Mouse (Mus musculus): Measurements from ENCODE around the gene BC016579. TPM values are rescaled to one million over a fixed set of nuclear protein-coding genes. Genes with fewer than 3 reads are reported as not detected.

Gene BC016579
- total RNA-seq (2014; rRNA removed) (not detected in 2 replicates), polyA plus RNA-seq (2015; fragmentation: Nextera tagmentation; extraction: Ambion mirVana) (not detected in 2 replicates)

GRCm38 (mm10) chr16:45653934-45654332 lies at the start of gene BC016579:
Gene BC016579 (minus strand): TSS chr16:45654068.
- Histone ChIP-seq H3K36me3 (ENCODE audit: insufficient read depth, low read length) (no peaks in the 10 kb centered on the region), H3K9ac (replicated peaks; ENCODE audit: low read length, poor library complexity, severe bottlenecking) (0 out of 2 replicates have a peak within 1 kb of the TSS, but pooled peaks have one; percentile 9), H3K9me3 (ENCODE audit: low read length) (no peaks in the 10 kb centered on the region), H3K4me3 (ENCODE audit: low read depth, low read length) (peak within 1 kb of the TSS; percentile 33), H3K4me2 (ENCODE audit: low read depth, low read length, poor library complexity, severe bottlenecking) (peak within 1 kb of the TSS; percentile 53), H3K27me3 (ENCODE audit: insufficient read depth, low read length) (peaks cover 5% of the 10 kb centered on the region; the same call in 1 of the 2 replicates), H3K27ac (ENCODE audit: low read depth, low read length) (no peak within 1 kb of the TSS), H3K4me1 (ENCODE audit: insufficient read depth, low read length) (no peaks in the 10 kb centered on the region)
- TF ChIP-seq CTCF (IDR thresholded peaks at IDR 0.05) = no peak
- ATAC-seq (ENCODE audit: low FRiP score) = peak; percentile 41; the same call in 1 of the 2 replicates
- WGBS = 9% methylated on average over 20 of the region's 20 CpGs
- no peak for DNase-seq (ENCODE audit: low spot score)

GRCm38 (mm10) chr16:45699301-45699700 lies 45.4 kb upstream of the BC016579 start:
- DNase-seq (ENCODE audit: low spot score) (no peak), ATAC-seq (ENCODE audit: low FRiP score) (no peak)
- Histone ChIP-seq H3K27ac (ENCODE audit: low read depth, low read length) (no peak overlapping the region), H3K4me3 (ENCODE audit: low read depth, low read length) (no peak overlapping the region), H3K27me3 (ENCODE audit: insufficient read depth, low read length) (no peaks in the 10 kb centered on the region), H3K9ac (replicated peaks; ENCODE audit: low read length, poor library complexity, severe bottlenecking) (no peak overlapping the region), H3K4me2 (ENCODE audit: low read depth, low read length, poor library complexity, severe bottlenecking) (no peak overlapping the region), H3K9me3 (ENCODE audit: low read length) (no peaks in the 10 kb centered on the region), H3K36me3 (ENCODE audit: insufficient read depth, low read length) (no peaks in the 10 kb centered on the region), H3K4me1 (ENCODE audit: insufficient read depth, low read length) (no peaks in the 10 kb centered on the region)
- 77% methylated on average over 5 of the region's 5 CpGs for WGBS
- no peak for TF ChIP-seq CTCF (IDR thresholded peaks at IDR 0.05)

GRCm38 (mm10) chr16:45697996-45698395 lies 44.1 kb upstream of the BC016579 start:
- Histone ChIP-seq H3K36me3 (ENCODE audit: insufficient read depth, low read length) (no peaks in the 10 kb centered on the region), H3K4me2 (ENCODE audit: low read depth, low read length, poor library complexity, severe bottlenecking) (no peak overlapping the region), H3K27me3 (ENCODE audit: insufficient read depth, low read length) (no peaks in the 10 kb centered on the region), H3K9me3 (ENCODE audit: low read length) (no peaks in the 10 kb centered on the region), H3K9ac (replicated peaks; ENCODE audit: low read length, poor library complexity, severe bottlenecking) (no peak overlapping the region), H3K27ac (ENCODE audit: low read depth, low read length) (no peak overlapping the region), H3K4me1 (ENCODE audit: insufficient read depth, low read length) (no peaks in the 10 kb centered on the region), H3K4me3 (ENCODE audit: low read depth, low read length) (no peak overlapping the region)
- 55% methylated on average over 6 of the region's 6 CpGs for WGBS
- TF ChIP-seq CTCF (IDR thresholded peaks at IDR 0.05) = no peak
- DNase-seq (ENCODE audit: low spot score) (peak; percentile 70), ATAC-seq (ENCODE audit: low FRiP score) (peak; percentile 80)

- H3K4me1 ChIP-seq (ENCODE audit: insufficient read depth, low read length) = no peaks in the 10 kb centered on the region
- H3K27me3 ChIP-seq (ENCODE audit: insufficient read depth, low read length) = no peaks in the 10 kb centered on the region
- H3K4me2 ChIP-seq (ENCODE audit: low read depth, low read length, poor library complexity, severe bottlenecking) = no peak overlapping the region
- no peak overlapping the region for H3K4me3 ChIP-seq (ENCODE audit: low read depth, low read length)
- no peaks in the 10 kb centered on the region for H3K9me3 ChIP-seq (ENCODE audit: low read length)
- DNase-seq (ENCODE audit: low spot score) (peak; percentile 14), ATAC-seq (ENCODE audit: low FRiP score) (0 out of 2 replicates have a peak, but pooled peaks have one; percentile 33)
- no peak overlapping the region for H3K9ac ChIP-seq (replicated peaks; ENCODE audit: low read length, poor library complexity, severe bottlenecking)
- WGBS = 66% methylated on average over 9 of the region's 9 CpGs
- TF ChIP-seq CTCF (IDR thresholded peaks at IDR 0.05) = no peak
- no peaks in the 10 kb centered on the region for H3K36me3 ChIP-seq (ENCODE audit: insufficient read depth, low read length)
- no peak overlapping the region for H3K27ac ChIP-seq (ENCODE audit: low read depth, low read length)
These were observed 41.7 kb upstream of the BC016579 start for GRCm38 (mm10) chr16:45695445-45696160.

GRCm38 (mm10) chr16:45693558-45693957 lies 39.7 kb upstream of the BC016579 start, which contains the start of gene Tmprss7:
Gene Tmprss7 (minus strand): TSS chr16:45693658.
- no peak within 1 kb of the TSS for H3K9ac ChIP-seq (replicated peaks; ENCODE audit: low read length, poor library complexity, severe bottlenecking)
- H3K9me3 ChIP-seq (ENCODE audit: low read length) = no peaks in the 10 kb centered on the region
- no peak within 1 kb of the TSS for H3K4me3 ChIP-seq (ENCODE audit: low read depth, low read length)
- ATAC-seq (ENCODE audit: low FRiP score) (no peak), DNase-seq (ENCODE audit: low spot score) (no peak)
- WGBS = 50% methylated on average over 10 of the region's 10 CpGs
- H3K4me2 ChIP-seq (ENCODE audit: low read depth, low read length, poor library complexity, severe bottlenecking) = no peak within 1 kb of the TSS
- no peaks in the 10 kb centered on the region for H3K4me1 ChIP-seq (ENCODE audit: insufficient read depth, low read length)
- no peaks in the 10 kb centered on the region for H3K27me3 ChIP-seq (ENCODE audit: insufficient read depth, low read length)
- no peaks in the 10 kb centered on the region for H3K36me3 ChIP-seq (ENCODE audit: insufficient read depth, low read length)
- TF ChIP-seq CTCF (IDR thresholded peaks at IDR 0.05) = no peak
- 0 out of 2 replicates have a peak within 1 kb of the TSS, but pooled peaks have one; percentile 32 for H3K27ac ChIP-seq (ENCODE audit: low read depth, low read length)

GRCm38 (mm10) chr16:45692851-45693250 lies 39.0 kb upstream of the BC016579 start:
- H3K4me1 ChIP-seq (ENCODE audit: insufficient read depth, low read length) = no peaks in the 10 kb centered on the region
- TF ChIP-seq CTCF (IDR thresholded peaks at IDR 0.05) = no peak
- peak; percentile 42 for DNase-seq (ENCODE audit: low spot score)
- no peaks in the 10 kb centered on the region for H3K36me3 ChIP-seq (ENCODE audit: insufficient read depth, low read length)
- H3K9me3 ChIP-seq (ENCODE audit: low read length) = no peaks in the 10 kb centered on the region
- H3K4me2 ChIP-seq (ENCODE audit: low read depth, low read length, poor library complexity, severe bottlenecking) = no peak overlapping the region
- H3K27me3 ChIP-seq (ENCODE audit: insufficient read depth, low read length) = no peaks in the 10 kb centered on the region
- no peak overlapping the region for H3K27ac ChIP-seq (ENCODE audit: low read depth, low read length)
- no peak overlapping the region for H3K4me3 ChIP-seq (ENCODE audit: low read depth, low read length)
- H3K9ac ChIP-seq (replicated peaks; ENCODE audit: low read length, poor library complexity, severe bottlenecking) = no peak overlapping the region
- no peak for ATAC-seq (ENCODE audit: low FRiP score)
- WGBS = 18% methylated on average over 3 of the region's 3 CpGs
